Mouse (Mus musculus) embryonic facial prominence, embryonic 12.5 days (tissue): ENCODE results near the gene Hoxd10. TPM values are rescaled to one million over a fixed set of nuclear protein-coding genes. Genes with fewer than 3 reads are reported as not detected.

Source experiments
- ATAC-seq: fragments of 200-750 bp; cut with Nextera tagmentation; 2 replicates; pipeline ENCODE4 v1.8.0; 2017; ENCODE audit not compliant: insufficient number of reproducible peaks, insufficient read depth, low FRiP score, low TSS enrichment
- H3K27ac ChIP-seq: fragments of 300-500 bp; sonication (generic); 2 replicates; pipeline ENCODE4 v1.5.1; 2016; ENCODE audit warnings: mild to moderate bottlenecking
- H3K27me3 ChIP-seq: fragments of 300-500 bp; sonication (generic); 2 replicates; pipeline ENCODE4 v1.6.1; 2016; ENCODE audit warnings: mild to moderate bottlenecking, moderate library complexity
- H3K36me3 ChIP-seq: fragments of 300-500 bp; sonication (generic); 2 replicates; pipeline ENCODE4 v1.6.1; 2016; ENCODE audit warnings: mild to moderate bottlenecking
- H3K4me1 ChIP-seq: fragments of 300-500 bp; sonication (generic); 2 replicates; pipeline ENCODE4 v1.6.1; 2016
- H3K4me2 ChIP-seq: fragments of 300-500 bp; sonication (generic); replicated peaks from 2 replicates; pipeline ENCODE4 v1.6.1; 2016; ENCODE audit warnings: mild to moderate bottlenecking, moderate library complexity
- H3K4me3 ChIP-seq: fragments of 300-500 bp; sonication (generic); 2 replicates; pipeline ENCODE4 v1.5.1; 2016; ENCODE audit warnings: mild to moderate bottlenecking
- H3K9ac ChIP-seq: fragments of 300-500 bp; sonication (generic); 2 replicates; pipeline ENCODE4 v1.6.1; 2016; ENCODE audit warnings: mild to moderate bottlenecking, moderate library complexity
- H3K9me3 ChIP-seq: fragments of 300-500 bp; sonication (generic); 2 replicates; pipeline ENCODE4 v1.6.1; 2016; ENCODE audit warnings: mild to moderate bottlenecking, moderate library complexity
- WGBS: fragments of 180-500 bp; shearing (Covaris S2); methylation state at CpG from one replicate; pipeline ENCODE4 v1.1.7; 2016; 5-methylcytosine and 5-hydroxymethylcytosine counted together
- polyA plus RNA-seq: library from polyadenylated mRNA; unstranded; fragments of >200 nt; fragmentation: Nextera tagmentation; extraction: Ambion mirVana; gene quantifications from 2 replicates; pipeline ENCODE4 v1.2.1, GENCODE M21; 2016

Gene Hoxd10
- polyA plus RNA-seq, 1 experiment from 2014 or later: not detected

DNA sequence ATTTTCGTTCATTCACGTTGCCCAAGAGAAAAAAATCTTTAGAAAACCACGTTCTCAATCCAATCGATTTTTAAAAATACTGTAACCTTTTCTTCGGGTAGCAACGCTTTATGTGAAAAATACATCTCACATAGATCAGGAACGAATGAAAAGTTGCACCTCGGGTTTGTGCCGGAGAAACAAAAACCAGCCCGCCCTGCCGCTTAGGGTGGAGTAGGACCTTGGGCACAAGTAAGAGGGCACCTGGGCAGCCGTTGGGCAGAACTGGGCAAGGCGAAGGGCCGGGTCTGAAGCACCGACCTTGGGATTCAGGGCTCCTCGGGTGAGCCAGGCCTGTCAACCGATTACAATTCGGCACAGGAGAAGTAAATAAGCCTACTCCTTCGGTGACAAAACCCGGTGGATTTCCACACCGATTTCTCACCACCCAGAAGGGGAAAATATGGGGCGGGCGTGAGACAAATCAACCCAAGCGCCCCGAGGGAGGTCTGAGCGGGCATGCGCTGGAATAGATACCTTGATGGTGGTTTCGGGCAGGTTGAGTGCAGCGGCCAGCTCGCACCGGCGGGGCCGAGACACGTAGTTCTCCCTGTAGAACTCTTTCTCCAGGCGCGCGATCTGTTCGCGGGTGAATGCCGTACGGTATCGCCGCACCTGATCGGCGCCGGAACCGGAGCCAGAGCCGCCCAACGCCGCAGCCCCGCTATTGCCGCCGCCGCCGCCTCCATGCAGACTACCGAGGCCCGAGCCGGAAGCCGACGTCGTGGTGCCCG, 34.3 kb upstream of the Hoxd10 start:
- H3K9me3 ChIP-seq: no peaks in the 10 kb centered on the region
- H3K4me1 ChIP-seq: peaks cover 9% of the 10 kb centered on the region; the same call in 1 of the 2 replicates
- peak overlapping the region; percentile 15; the same call in 1 of the 2 replicates for H3K4me2 ChIP-seq
- H3K27ac ChIP-seq: no peak overlapping the region
- no peaks in the 10 kb centered on the region for H3K36me3 ChIP-seq
- no peak for ATAC-seq
- peaks cover 75% of the 10 kb centered on the region for H3K27me3 ChIP-seq
- H3K4me3 ChIP-seq: peak overlapping the region; percentile 15; the same call in 1 of the 2 replicates
- H3K9ac ChIP-seq: no peak overlapping the region
- 2% methylated on average over 62 of the region's 62 CpGs for WGBS

- H3K4me2 ChIP-seq: no peak overlapping the region
- no peaks in the 10 kb centered on the region for H3K36me3 ChIP-seq
- H3K4me1 ChIP-seq: peaks cover 9% of the 10 kb centered on the region; the same call in 1 of the 2 replicates
- H3K27ac ChIP-seq: no peak overlapping the region
- no peak overlapping the region for H3K9ac ChIP-seq
- ATAC-seq: no peak
- H3K9me3 ChIP-seq: no peaks in the 10 kb centered on the region
- WGBS: 2% methylated on average over 15 of the region's 15 CpGs
- H3K27me3 ChIP-seq: peaks cover 80% of the 10 kb centered on the region
- H3K4me3 ChIP-seq: peak overlapping the region; percentile 15; the same call in 1 of the 2 replicates
These were observed 33.6 kb upstream of the Hoxd10 start for GRCm38 (mm10) chr2:74658024-74658666.

DNA sequence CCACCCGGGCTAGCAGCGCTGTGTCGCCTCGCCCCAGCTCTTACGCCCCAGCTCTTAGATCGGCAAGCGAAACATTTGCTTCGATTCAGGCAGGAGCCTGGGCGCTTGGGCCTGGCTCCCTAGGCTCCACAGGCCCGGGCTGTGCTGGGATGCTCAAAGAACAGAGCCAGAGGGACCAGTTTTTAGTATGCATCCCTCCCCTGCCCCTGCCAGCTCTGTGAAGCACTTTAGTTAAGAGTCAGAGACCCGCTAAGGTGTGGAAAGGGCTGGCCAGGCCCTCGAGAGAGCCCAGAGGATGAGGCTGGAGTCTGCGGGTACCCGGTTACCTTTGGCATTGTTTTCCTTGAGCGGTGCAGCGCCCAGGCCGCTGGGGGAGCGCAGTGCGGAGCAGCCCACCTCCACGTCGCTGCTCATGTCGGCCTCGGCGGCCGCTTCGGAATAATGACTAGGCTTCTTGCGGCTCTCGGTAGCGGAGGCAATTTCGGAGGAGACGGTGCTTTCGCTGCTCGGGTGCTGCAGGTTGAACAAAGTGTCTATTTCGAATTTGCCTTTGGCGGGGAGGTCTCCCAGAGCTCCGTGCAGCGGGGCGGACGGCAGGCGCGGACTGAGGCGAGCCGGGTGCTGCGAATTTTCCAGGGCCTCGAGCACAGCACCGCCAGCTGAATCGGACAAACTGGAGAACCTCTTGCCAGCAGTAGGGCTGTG, 32.9 kb upstream of the Hoxd10 start:
- Histone ChIP-seq H3K4me3 (peak overlapping the region; percentile 10; the same call in 1 of the 2 replicates), H3K4me2 (0 out of 2 replicates have a peak overlapping the region, but pooled peaks have one; percentile 11), H3K4me1 (peaks cover 9% of the 10 kb centered on the region; the same call in 1 of the 2 replicates), H3K27ac (no peak overlapping the region), H3K27me3 (peaks cover 85% of the 10 kb centered on the region), H3K36me3 (no peaks in the 10 kb centered on the region), H3K9ac (no peak overlapping the region), H3K9me3 (no peaks in the 10 kb centered on the region)
- ATAC-seq: no peak
- WGBS: under 1% methylated on average over 47 of the region's 47 CpGs

DNA sequence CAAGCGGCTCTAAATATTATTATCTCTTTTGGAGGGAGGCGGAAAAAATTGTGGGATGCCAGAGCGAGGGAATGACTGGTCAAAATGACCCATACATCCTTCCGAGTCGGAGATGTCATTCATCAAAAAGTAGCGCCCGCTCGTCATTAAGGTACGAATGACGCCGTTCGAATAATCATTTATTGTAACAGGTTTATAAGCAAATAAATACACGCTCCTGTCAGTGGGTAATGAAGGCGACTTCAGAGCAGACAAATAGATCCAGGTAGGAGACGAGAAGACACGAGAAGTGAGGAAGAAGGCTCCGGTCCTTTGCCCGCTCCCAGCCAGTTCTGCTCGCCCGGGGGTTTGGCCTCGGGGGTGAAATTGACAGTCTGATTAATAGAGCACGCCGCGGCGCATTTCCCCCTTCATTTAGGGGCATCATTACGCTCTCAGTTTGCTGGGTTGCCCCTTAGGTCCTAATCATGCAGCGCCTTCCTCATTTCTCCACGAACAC, 32.2 kb upstream of the Hoxd10 start, which contains the start of gene Evx2:
Gene Evx2, minus strand, starts transcription at position 51 of the 499 bp plus-strand sequence.
- H3K4me3 ChIP-seq: peak within 1 kb of the TSS; percentile 10; the same call in 1 of the 2 replicates
- H3K27me3 ChIP-seq: peaks cover 85% of the 10 kb centered on the region
- no peaks in the 10 kb centered on the region for H3K9me3 ChIP-seq
- no peak for ATAC-seq
- H3K9ac ChIP-seq: no peak within 1 kb of the TSS
- 2% methylated on average over 28 of the region's 28 CpGs for WGBS
- no peak within 1 kb of the TSS for H3K27ac ChIP-seq
- peaks cover 9% of the 10 kb centered on the region; the same call in 1 of the 2 replicates for H3K4me1 ChIP-seq
- no peaks in the 10 kb centered on the region for H3K36me3 ChIP-seq
- 0 out of 2 replicates have a peak within 1 kb of the TSS, but pooled peaks have one; percentile 11 for H3K4me2 ChIP-seq

DNA sequence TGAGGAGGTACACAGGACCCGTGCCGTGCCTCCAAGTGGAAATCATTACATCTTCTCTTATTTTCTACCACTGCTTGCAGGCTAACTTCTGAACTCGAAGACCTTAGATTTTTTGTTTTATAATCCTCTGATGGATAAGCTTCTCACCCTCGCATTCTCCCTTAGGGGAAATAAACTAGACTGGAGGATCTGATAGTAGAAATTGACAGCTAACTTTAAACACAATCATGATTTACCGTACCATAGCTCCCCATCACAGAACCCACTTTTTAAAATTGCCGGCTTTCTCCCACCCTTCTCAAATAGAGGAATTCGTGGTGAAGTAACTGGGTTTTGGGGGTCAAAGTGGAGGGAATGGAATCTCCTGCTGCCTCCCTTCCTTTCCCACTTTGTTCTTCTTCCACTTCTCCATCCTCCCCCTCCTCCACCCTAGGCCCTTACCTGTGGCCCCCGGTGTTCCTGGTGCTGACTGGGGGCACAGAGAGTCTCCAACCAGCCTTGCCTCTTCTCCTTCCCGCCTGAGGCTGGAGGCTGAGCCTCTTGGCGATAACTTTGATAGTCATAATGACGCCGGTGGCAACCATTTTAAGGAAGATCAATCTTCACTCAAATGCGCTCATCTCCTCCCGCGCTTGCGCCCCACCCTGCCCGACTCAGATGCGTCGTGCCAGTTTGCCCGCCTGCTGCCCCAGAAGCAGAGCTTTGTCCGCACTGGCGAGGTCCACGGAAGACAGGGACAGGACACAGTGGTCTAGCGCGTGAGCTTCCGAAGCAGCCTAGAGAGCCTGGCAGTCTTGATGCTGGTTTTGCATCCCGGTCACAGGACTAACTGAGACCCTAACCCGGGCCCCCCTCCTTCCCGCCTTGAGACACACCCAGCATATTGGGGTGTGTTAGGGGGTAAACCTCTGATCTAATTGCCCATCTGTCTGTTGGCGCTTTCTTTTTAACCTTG, 31.0 kb upstream of the Hoxd10 start:
- no peaks in the 10 kb centered on the region for H3K36me3 ChIP-seq
- H3K9me3 ChIP-seq: no peaks in the 10 kb centered on the region
- H3K4me2 ChIP-seq: no peak overlapping the region
- 3% methylated on average over 30 of the region's 30 CpGs for WGBS
- no peak overlapping the region for H3K9ac ChIP-seq
- no peak overlapping the region for H3K27ac ChIP-seq
- H3K4me1 ChIP-seq: peaks cover 5% of the 10 kb centered on the region; the same call in 1 of the 2 replicates
- H3K4me3 ChIP-seq: no peak overlapping the region
- no peak; the same call in 1 of the 2 replicates for ATAC-seq
- peaks cover 81% of the 10 kb centered on the region for H3K27me3 ChIP-seq

DNA sequence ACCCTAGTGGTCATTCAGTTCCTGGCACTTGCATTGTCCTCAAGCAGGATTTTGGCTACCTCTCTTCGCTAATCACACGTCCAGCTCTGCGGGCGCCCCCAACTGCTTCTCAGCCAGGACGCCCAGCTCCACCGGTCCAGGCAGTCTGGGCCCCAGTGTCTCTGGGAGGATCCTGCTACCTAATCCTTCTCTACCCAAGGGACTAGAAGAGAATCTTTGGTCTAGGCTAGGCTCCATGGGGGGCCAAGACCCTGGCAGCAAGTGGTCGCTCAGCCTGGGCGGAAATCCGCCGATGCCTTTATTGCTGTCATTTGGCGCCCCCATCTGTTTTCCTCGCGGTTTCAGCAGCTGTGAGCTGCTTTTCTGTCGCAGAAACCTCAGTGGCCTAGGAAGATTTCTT, 30.0 kb upstream of the Hoxd10 start:
- Histone ChIP-seq H3K27me3 (peaks cover 79% of the 10 kb centered on the region), H3K4me1 (no peaks in the 10 kb centered on the region), H3K9me3 (no peaks in the 10 kb centered on the region), H3K9ac (no peak overlapping the region), H3K36me3 (no peaks in the 10 kb centered on the region), H3K27ac (no peak overlapping the region), H3K4me2 (peak overlapping the region; percentile 24), H3K4me3 (no peak overlapping the region)
- ATAC-seq: no peak
- WGBS: 2% methylated on average over 14 of the region's 14 CpGs

DNA sequence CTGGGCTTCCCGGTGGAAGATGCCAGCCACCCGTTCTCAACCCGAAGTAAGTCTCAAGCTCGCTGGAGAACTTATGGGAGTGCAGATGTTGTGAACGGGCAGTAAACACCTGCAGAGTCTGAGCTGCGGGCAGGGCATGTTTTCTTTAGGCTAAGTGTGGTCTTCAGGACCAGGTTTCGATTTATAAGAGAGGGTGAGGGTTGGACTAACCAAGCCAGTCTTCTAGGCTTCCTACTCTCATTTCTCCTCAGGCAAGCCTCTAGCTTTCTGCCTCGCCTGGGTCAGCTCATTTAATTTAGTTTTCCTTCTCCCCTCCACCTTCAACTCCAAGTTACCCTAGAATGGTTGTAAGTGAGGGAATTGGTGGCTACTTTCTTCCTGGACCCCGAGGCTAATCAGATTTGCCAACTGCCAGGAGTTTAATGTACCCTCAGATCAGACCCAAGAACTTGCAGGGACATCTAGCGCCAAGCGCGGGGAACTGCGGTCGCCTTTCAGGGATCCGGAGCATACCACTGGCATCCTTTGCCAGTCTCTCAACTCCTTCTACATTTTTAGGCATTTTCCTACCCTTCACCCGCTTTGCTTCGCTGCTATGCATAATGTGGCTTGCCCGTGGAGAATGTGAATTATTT, 28.3 kb upstream of the Hoxd10 start:
- no peak overlapping the region for H3K9ac ChIP-seq
- ATAC-seq: no peak
- H3K27me3 ChIP-seq: peaks cover 83% of the 10 kb centered on the region
- no peak overlapping the region for H3K4me2 ChIP-seq
- H3K27ac ChIP-seq: no peak overlapping the region
- WGBS: 5% methylated on average over 18 of the region's 18 CpGs
- peaks cover 7% of the 10 kb centered on the region for H3K4me1 ChIP-seq
- H3K9me3 ChIP-seq: no peaks in the 10 kb centered on the region
- H3K4me3 ChIP-seq: no peak overlapping the region
- H3K36me3 ChIP-seq: no peaks in the 10 kb centered on the region

DNA sequence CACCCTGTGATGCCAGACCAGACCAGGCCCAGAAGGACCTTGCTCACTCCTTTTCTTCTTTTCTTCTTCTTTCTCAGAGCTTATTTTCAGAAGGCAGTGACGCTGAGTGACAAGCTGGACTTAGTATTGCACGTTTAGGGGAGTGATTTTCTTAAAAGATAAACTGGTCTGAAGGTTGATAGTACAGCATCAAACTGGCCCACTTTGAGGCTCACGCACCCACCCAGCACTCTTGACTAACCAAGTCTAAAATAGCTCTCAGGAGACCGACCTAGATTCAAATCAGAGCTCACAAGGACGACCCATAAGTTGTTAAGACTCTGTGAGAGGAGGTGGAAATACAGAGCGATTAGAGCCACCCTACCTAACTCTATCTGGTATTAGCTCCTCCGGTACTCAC, 25.3 kb upstream of the Hoxd10 start:
- no peak overlapping the region for H3K9ac ChIP-seq
- H3K27me3 ChIP-seq: peaks cover 84% of the 10 kb centered on the region
- no peak overlapping the region for H3K4me3 ChIP-seq
- peaks cover 9% of the 10 kb centered on the region for H3K4me1 ChIP-seq
- no peaks in the 10 kb centered on the region for H3K9me3 ChIP-seq
- 2% methylated on average over 7 of the region's 7 CpGs for WGBS
- ATAC-seq: no peak
- no peak overlapping the region for H3K27ac ChIP-seq
- no peak overlapping the region for H3K4me2 ChIP-seq
- H3K36me3 ChIP-seq: no peaks in the 10 kb centered on the region

GRCm38 (mm10) chr2:74667191-74667841, 24.4 kb upstream of the Hoxd10 start:
- Histone ChIP-seq H3K4me1 (peaks cover 9% of the 10 kb centered on the region), H3K27ac (no peak overlapping the region), H3K9me3 (no peaks in the 10 kb centered on the region), H3K4me3 (no peak overlapping the region), H3K4me2 (no peak overlapping the region; the same call in 1 of the 2 replicates), H3K9ac (no peak overlapping the region), H3K36me3 (no peaks in the 10 kb centered on the region), H3K27me3 (peaks cover 84% of the 10 kb centered on the region)
- no peak for ATAC-seq
- WGBS: 2% methylated on average over 36 of the region's 36 CpGs

GRCm38 (mm10) chr2:74667842-74668357, 23.8 kb upstream of the Hoxd10 start, which contains the start of gene Hoxd13:
Gene Hoxd13 (plus strand): TSS chr2:74668310.
- Histone ChIP-seq H3K4me2 (peak within 1 kb of the TSS; percentile 57), H3K9me3 (no peaks in the 10 kb centered on the region), H3K4me3 (peak within 1 kb of the TSS; percentile 31), H3K36me3 (no peaks in the 10 kb centered on the region), H3K9ac (peak within 1 kb of the TSS; percentile 19; the same call in 1 of the 2 replicates), H3K27ac (no peak within 1 kb of the TSS), H3K27me3 (peaks cover 84% of the 10 kb centered on the region), H3K4me1 (peaks cover 12% of the 10 kb centered on the region)
- under 1% methylated on average over 31 of the region's 51 CpGs for WGBS
- ATAC-seq: no peak
